Mouse (Mus musculus): ENCODE data around the gene Ssu72.
"Not testable (repeated sequence)": the region's sequence is repeated elsewhere in the genome, so short reads cannot be mapped to it uniquely, and the experiment has no call there.

Ssu72 gene

GRCm38 (mm10) chr4:155704721-155705591 lies at the start of gene Ssu72:
Ssu72 (plus strand) TSS chr4:155704800.
- peak; percentile 95 to 97 for DNase-seq

- DNase-seq: no peak
Measured at GRCm38 (mm10) chr4:155656214-155656751, 48.3 kb upstream of the Ssu72 start.

GRCm38 (mm10) chr4:155658961-155659360 lies 45.6 kb upstream of the Ssu72 start:
- no peak for DNase-seq

- no peak for DNase-seq
Measured at GRCm38 (mm10) chr4:155660641-155661040, 44.0 kb upstream of the Ssu72 start.

GRCm38 (mm10) chr4:155666903-155667302 lies 37.7 kb upstream of the Ssu72 start:
- DNase-seq: no peak

GRCm38 (mm10) chr4:155668689-155669597 lies 35.7 kb upstream of the Ssu72 start, which contains the start of gene Mib2:
Mib2 (minus strand) TSS chr4:155669198.
- peak; percentile 98 to 99 for DNase-seq

GRCm38 (mm10) chr4:155669598-155670075 lies 35.0 kb upstream of the Ssu72 start:
- DNase-seq: no peak

GRCm38 (mm10) chr4:155670236-155670635 lies 34.4 kb upstream of the Ssu72 start:
- not testable (repeated sequence) for DNase-seq

- no peak for DNase-seq
Measured at GRCm38 (mm10) chr4:155672082-155672481, 32.5 kb upstream of the Ssu72 start.

- DNase-seq: peak; percentile 35 to 57
Measured at GRCm38 (mm10) chr4:155675991-155676390, 28.6 kb upstream of the Ssu72 start.

- not testable (repeated sequence) for DNase-seq
Measured at GRCm38 (mm10) chr4:155683670-155684277, 20.8 kb upstream of the Ssu72 start.

GRCm38 (mm10) chr4:155687764-155688163 lies 16.8 kb upstream of the Ssu72 start:
- not testable (repeated sequence) for DNase-seq

- no peak for DNase-seq
Measured at GRCm38 (mm10) chr4:155690571-155691375, 13.8 kb upstream of the Ssu72 start.

- DNase-seq: no peak
Measured at GRCm38 (mm10) chr4:155692421-155692820, 12.2 kb upstream of the Ssu72 start.

GRCm38 (mm10) chr4:155694111-155694481 lies 10.5 kb upstream of the Ssu72 start, which contains the start of gene Fndc10:
Fndc10 (plus strand) TSS chr4:155694342.
- DNase-seq: peak; percentile 30 to 76

GRCm38 (mm10) chr4:155694482-155695401 lies 9.9 kb upstream of the Ssu72 start:
- DNase-seq: peak; percentile 37 to 68

- peak in 1 of 2 experiments; percentile 11 for DNase-seq
Measured at GRCm38 (mm10) chr4:155695531-155696062, 9.0 kb upstream of the Ssu72 start.

- DNase-seq: no peak
Measured at GRCm38 (mm10) chr4:155696261-155697255, 8.0 kb upstream of the Ssu72 start.

GRCm38 (mm10) chr4:155700425-155700824 lies 4.2 kb upstream of the Ssu72 start:
- DNase-seq: peak; percentile 9 to 28
